Mouse (Mus musculus): ENCODE data around the gene Prss8.
A peak's percentile ranks its signal among the peaks of the same experiment; 100 is the strongest.

The Prss8 gene

DNA sequence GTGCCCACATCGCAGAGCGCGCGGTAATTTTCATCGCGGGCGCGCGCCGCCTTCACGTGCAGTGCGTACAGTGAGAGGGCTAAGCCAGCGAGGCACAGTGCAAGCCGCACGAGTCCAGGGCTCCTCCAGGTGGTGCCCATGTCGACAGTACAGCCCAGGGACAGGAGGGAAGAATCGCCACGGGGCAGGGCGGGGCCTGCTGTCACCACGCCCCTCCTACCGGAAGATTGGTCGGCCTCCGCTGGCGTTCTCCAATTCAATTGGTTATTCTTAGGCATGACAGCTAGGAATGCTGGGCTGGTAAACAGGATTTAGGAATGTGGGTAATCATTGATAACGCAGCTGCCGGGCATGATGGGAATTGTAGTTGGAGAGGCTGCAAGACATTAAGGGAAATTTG, 34.5 kb downstream of the Prss8 start, which contains the start of the genes Gm21974 and Vkorc1:
Gm21974 (minus strand) TSS at position 13 of the 400 bp plus-strand sequence.
Vkorc1 (minus strand) TSS at position 176 of the 400 bp plus-strand sequence.
- peak; percentile 94 for DNase-seq (ENCODE audit: extremely low spot score)

DNA sequence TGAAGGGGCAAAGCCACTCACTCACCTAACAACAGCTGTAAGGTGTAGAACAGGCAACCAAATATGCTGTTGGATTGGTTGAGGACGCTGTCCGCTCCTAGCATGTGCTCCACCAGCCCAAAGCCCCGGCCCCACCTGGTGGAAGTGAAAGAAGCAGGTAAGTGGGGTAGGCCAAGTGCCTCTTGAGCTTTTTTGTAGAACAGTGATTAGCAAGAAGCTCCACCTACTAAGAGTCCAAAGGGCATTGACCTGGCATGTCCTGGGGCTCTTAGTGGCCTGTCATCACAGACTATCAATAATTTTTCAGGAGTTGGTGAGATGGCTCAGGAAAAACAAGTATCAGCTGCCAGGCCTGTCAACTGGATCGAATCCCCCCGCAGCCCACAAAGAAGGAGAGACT, 35.4 kb downstream of the Prss8 start:
- no peak for DNase-seq (ENCODE audit: extremely low spot score)

- DNase-seq (ENCODE audit: extremely low spot score), result no peak
Observed at GRCm38 (mm10) chr7:127890798-127891197, 39.1 kb downstream of the Prss8 start, which contains the start of gene Prss53. Gene Prss53 (minus strand): TSS chr7:127890970.

- no peak for DNase-seq (ENCODE audit: extremely low spot score)
Observed at GRCm38 (mm10) chr7:127888821-127889220, 41.1 kb downstream of the Prss8 start.

GRCm38 (mm10) chr7:127887781-127888180, 42.1 kb downstream of the Prss8 start:
- DNase-seq (ENCODE audit: extremely low spot score), result no peak

GRCm38 (mm10) chr7:127887191-127887590, 42.7 kb downstream of the Prss8 start:
- DNase-seq (ENCODE audit: extremely low spot score), result no peak

- no peak for DNase-seq (ENCODE audit: extremely low spot score)
Observed at GRCm38 (mm10) chr7:127886551-127886950, 43.4 kb downstream of the Prss8 start.

- no peak for DNase-seq (ENCODE audit: extremely low spot score)
Observed at GRCm38 (mm10) chr7:127885951-127886350, 44.0 kb downstream of the Prss8 start.

DNA sequence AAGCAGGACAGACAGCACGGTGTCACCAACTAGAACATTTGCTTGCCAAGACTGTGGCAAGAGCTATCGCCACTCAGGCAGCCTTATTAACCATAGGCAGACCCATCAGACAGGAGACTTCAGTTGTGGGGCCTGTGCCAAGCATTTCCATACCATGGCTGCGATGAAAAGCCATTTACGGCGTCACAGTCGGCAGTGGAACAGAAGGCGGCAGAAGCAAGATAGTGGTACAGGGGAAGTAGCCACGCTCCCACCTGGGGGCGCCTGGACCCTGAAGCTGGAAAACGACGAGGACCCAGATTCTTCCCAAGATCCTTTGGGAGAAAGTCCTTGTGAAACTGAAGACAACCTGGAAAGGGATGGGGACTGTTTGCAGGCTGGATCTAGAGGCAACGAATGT, 49.5 kb downstream of the Prss8 start:
- no peak for DNase-seq (ENCODE audit: extremely low spot score)

DNA sequence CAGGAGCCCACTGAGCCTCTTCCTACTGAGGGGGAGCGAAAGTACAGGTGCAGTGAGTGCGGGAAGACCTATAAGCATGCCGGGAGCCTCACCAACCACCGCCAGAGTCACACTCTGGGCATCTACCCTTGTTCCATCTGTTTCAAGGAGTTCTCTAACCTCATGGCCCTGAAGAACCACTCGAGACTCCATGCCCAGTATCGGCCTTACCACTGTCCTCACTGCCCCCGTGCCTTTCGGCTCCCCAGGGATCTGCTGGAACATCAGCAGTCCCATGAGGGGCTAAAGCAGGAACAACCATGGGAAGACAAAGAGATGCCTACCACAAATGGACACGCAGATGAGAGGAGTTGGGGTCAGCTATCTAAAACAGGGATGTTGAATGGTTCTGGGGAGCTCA, 50.6 kb downstream of the Prss8 start:
- DNase-seq (ENCODE audit: extremely low spot score), result no peak

GRCm38 (mm10) chr7:127876467-127877348, 53.2 kb downstream of the Prss8 start, which contains the start of gene Zfp668:
Gene Zfp668 (minus strand): TSS chr7:127876828.
- DNase-seq (ENCODE audit: extremely low spot score), result peak; percentile 92

GRCm38 (mm10) chr7:127876041-127876466, 53.9 kb downstream of the Prss8 start, which contains the start of gene Zfp646:
Gene Zfp646 (plus strand): TSS chr7:127876221.
- peak; percentile 92 for DNase-seq (ENCODE audit: extremely low spot score)

Measured in embryo, embryonic 9.5 days (tissue).